Mouse (Mus musculus) midbrain, embryonic 10.5 days (tissue): ENCODE data around the gene 1700023F06Rik. TPM values are rescaled to one million over a fixed set of nuclear protein-coding genes. Genes with fewer than 3 reads are reported as not detected.

ENCODE experiments used
- DNase-seq: peaks from one replicate; pipeline ENCODE4 v3.0.0-alpha.2; 2017; ENCODE audit warnings: low spot score
- H3K27ac ChIP-seq: fragments of 300-500 bp; sonication (generic); replicated peaks from 2 replicates; pipeline ENCODE4 v1.5.1; 2016; ENCODE audit warnings: mild to moderate bottlenecking
- H3K27me3 ChIP-seq: fragments of 300-500 bp; sonication (generic); 2 replicates; pipeline ENCODE4 v1.6.1; 2016; ENCODE audit warnings: low read depth, mild to moderate bottlenecking; ENCODE audit not compliant: poor library complexity, severe bottlenecking
- H3K36me3 ChIP-seq: fragments of 300-500 bp; sonication (generic); 2 replicates; pipeline ENCODE4 v1.6.1; 2016; ENCODE audit warnings: mild to moderate bottlenecking, moderate library complexity
- H3K4me1 ChIP-seq: fragments of 300-500 bp; sonication (generic); 2 replicates; pipeline ENCODE4 v1.6.1; 2016
- H3K4me3 ChIP-seq: fragments of 300-500 bp; sonication (generic); 2 replicates; pipeline ENCODE4 v1.5.1; 2016; ENCODE audit warnings: mild to moderate bottlenecking, moderate library complexity
- H3K9me3 ChIP-seq: fragments of 300-500 bp; sonication (generic); replicated peaks from 2 replicates; pipeline ENCODE4 v1.6.1; 2016; ENCODE audit warnings: mild to moderate bottlenecking
- WGBS: fragments of 180-500 bp; shearing (Covaris S2); methylation state at CpG from one replicate; pipeline ENCODE4 v1.1.7; 2016; 5-methylcytosine and 5-hydroxymethylcytosine counted together
- polyA plus RNA-seq: library from polyadenylated mRNA; unstranded; fragments of >200 nt; fragmentation: Nextera tagmentation; extraction: Ambion mirVana; gene quantifications from 2 replicates; pipeline ENCODE4 v1.2.1, GENCODE M21; 2016

Gene 1700023F06Rik
- polyA plus RNA-seq, 1 experiment from 2014 or later, result 0.10 TPM

GRCm38 (mm10) chr11:103176510-103176909 is 31.8 kb downstream of the 1700023F06Rik start:
- Histone ChIP-seq H3K27ac (no peak overlapping the region), H3K9me3 (no peaks in the 10 kb centered on the region), H3K4me3 (no peak overlapping the region), H3K4me1 (peaks cover 3% of the 10 kb centered on the region), H3K27me3 (peaks cover 41% of the 10 kb centered on the region), H3K36me3 (no peaks in the 10 kb centered on the region)
- WGBS, result 93% methylated on average over 1 of the region's 1 CpGs
- no peak for DNase-seq

- Histone ChIP-seq H3K4me1 (peaks cover 9% of the 10 kb centered on the region), H3K27me3 (peaks cover 48% of the 10 kb centered on the region), H3K27ac (no peak overlapping the region), H3K4me3 (no peak overlapping the region), H3K9me3 (no peaks in the 10 kb centered on the region), H3K36me3 (no peaks in the 10 kb centered on the region)
- WGBS, result 86% methylated on average over 14 of the region's 14 CpGs
- no peak for DNase-seq
Measured at GRCm38 (mm10) chr11:103175688-103176442, 32.5 kb downstream of the 1700023F06Rik start.

- DNase-seq, result no peak
- H3K4me3 ChIP-seq, result no peak overlapping the region
- H3K9me3 ChIP-seq, result no peaks in the 10 kb centered on the region
- WGBS, result 62% methylated on average over 8 of the region's 8 CpGs
- no peaks in the 10 kb centered on the region for H3K36me3 ChIP-seq
- peaks cover 18% of the 10 kb centered on the region for H3K4me1 ChIP-seq
- H3K27me3 ChIP-seq, result peaks cover 57% of the 10 kb centered on the region
- H3K27ac ChIP-seq, result no peak overlapping the region
Measured at GRCm38 (mm10) chr11:103174891-103175391, 33.4 kb downstream of the 1700023F06Rik start.

GRCm38 (mm10) chr11:103174411-103174832 is 33.9 kb downstream of the 1700023F06Rik start:
- no peaks in the 10 kb centered on the region for H3K36me3 ChIP-seq
- DNase-seq, result no peak
- H3K4me1 ChIP-seq, result peaks cover 19% of the 10 kb centered on the region
- H3K27ac ChIP-seq, result no peak overlapping the region
- peaks cover 62% of the 10 kb centered on the region for H3K27me3 ChIP-seq
- H3K4me3 ChIP-seq, result no peak overlapping the region
- H3K9me3 ChIP-seq, result no peaks in the 10 kb centered on the region
- 81% methylated on average over 5 of the region's 5 CpGs for whole genome bisulfite sequencing

GRCm38 (mm10) chr11:103173771-103174344 is 34.5 kb downstream of the 1700023F06Rik start:
- no peak for DNase-seq
- Histone ChIP-seq H3K27ac (no peak overlapping the region), H3K4me1 (peaks cover 19% of the 10 kb centered on the region), H3K36me3 (no peaks in the 10 kb centered on the region), H3K4me3 (no peak overlapping the region), H3K27me3 (peaks cover 68% of the 10 kb centered on the region), H3K9me3 (no peaks in the 10 kb centered on the region)
- 90% methylated on average over 11 of the region's 11 CpGs for WGBS

GRCm38 (mm10) chr11:103173041-103173770 is 35.2 kb downstream of the 1700023F06Rik start:
- Histone ChIP-seq H3K27me3 (peaks cover 69% of the 10 kb centered on the region), H3K9me3 (no peaks in the 10 kb centered on the region), H3K4me1 (peaks cover 19% of the 10 kb centered on the region), H3K27ac (no peak overlapping the region), H3K36me3 (no peaks in the 10 kb centered on the region), H3K4me3 (no peak overlapping the region)
- DNase-seq, result no peak
- 86% methylated on average over 7 of the region's 7 CpGs for WGBS

- Histone ChIP-seq H3K4me3 (no peak overlapping the region), H3K27ac (no peak overlapping the region), H3K9me3 (no peaks in the 10 kb centered on the region), H3K27me3 (peaks cover 64% of the 10 kb centered on the region), H3K36me3 (no peaks in the 10 kb centered on the region), H3K4me1 (peaks cover 19% of the 10 kb centered on the region)
- WGBS, result 68% methylated on average over 6 of the region's 6 CpGs
- no peak for DNase-seq
Measured at GRCm38 (mm10) chr11:103172392-103173040, 35.8 kb downstream of the 1700023F06Rik start.

- Histone ChIP-seq H3K4me3 (peak overlapping the region; percentile 77), H3K9me3 (no peaks in the 10 kb centered on the region), H3K27ac (no peak overlapping the region), H3K4me1 (peaks cover 19% of the 10 kb centered on the region), H3K27me3 (peaks cover 64% of the 10 kb centered on the region), H3K36me3 (no peaks in the 10 kb centered on the region)
- no peak for DNase-seq
- 53% methylated on average over 9 of the region's 9 CpGs for WGBS
Measured at GRCm38 (mm10) chr11:103171703-103172391, 36.5 kb downstream of the 1700023F06Rik start.

- Histone ChIP-seq H3K4me1 (peaks cover 19% of the 10 kb centered on the region), H3K27ac (peak overlapping the region; percentile 72), H3K36me3 (no peaks in the 10 kb centered on the region), H3K4me3 (peak overlapping the region; percentile 77), H3K27me3 (peaks cover 64% of the 10 kb centered on the region), H3K9me3 (no peaks in the 10 kb centered on the region)
- 5% methylated on average over 23 of the region's 23 CpGs for WGBS
- DNase-seq, result peak; percentile 32
Measured at GRCm38 (mm10) chr11:103171286-103171620, 37.1 kb downstream of the 1700023F06Rik start.

- DNase-seq, result peak; percentile 37
- H3K27me3 ChIP-seq, result peaks cover 64% of the 10 kb centered on the region
- WGBS, result 1% methylated on average over 84 of the region's 84 CpGs
- H3K9me3 ChIP-seq, result no peaks in the 10 kb centered on the region
- peak within 1 kb of the TSS; percentile 77 for H3K4me3 ChIP-seq
- H3K4me1 ChIP-seq, result peaks cover 19% of the 10 kb centered on the region
- H3K27ac ChIP-seq, result peak within 1 kb of the TSS; percentile 72
- no peaks in the 10 kb centered on the region for H3K36me3 ChIP-seq
Measured at GRCm38 (mm10) chr11:103170494-103171285, 37.7 kb downstream of the 1700023F06Rik start, which contains the start of gene Fmnl1. Gene Fmnl1 (plus strand): TSS chr11:103171107.

- no peaks in the 10 kb centered on the region for H3K36me3 ChIP-seq
- WGBS, result 63% methylated on average over 3 of the region's 3 CpGs
- H3K27me3 ChIP-seq, result peaks cover 63% of the 10 kb centered on the region
- no peaks in the 10 kb centered on the region for H3K9me3 ChIP-seq
- H3K4me1 ChIP-seq, result peaks cover 19% of the 10 kb centered on the region
- H3K4me3 ChIP-seq, result peak overlapping the region; percentile 77
- no peak for DNase-seq
- H3K27ac ChIP-seq, result no peak overlapping the region
Measured at GRCm38 (mm10) chr11:103170111-103170493, 38.3 kb downstream of the 1700023F06Rik start.
